Mouse (Mus musculus): Measurements from ENCODE around the gene Arpc5.
"Not testable (repeated sequence)": the region's sequence is repeated elsewhere in the genome, so short reads cannot be mapped to it uniquely, and the experiment has no call there.

The Arpc5 gene

DNA sequence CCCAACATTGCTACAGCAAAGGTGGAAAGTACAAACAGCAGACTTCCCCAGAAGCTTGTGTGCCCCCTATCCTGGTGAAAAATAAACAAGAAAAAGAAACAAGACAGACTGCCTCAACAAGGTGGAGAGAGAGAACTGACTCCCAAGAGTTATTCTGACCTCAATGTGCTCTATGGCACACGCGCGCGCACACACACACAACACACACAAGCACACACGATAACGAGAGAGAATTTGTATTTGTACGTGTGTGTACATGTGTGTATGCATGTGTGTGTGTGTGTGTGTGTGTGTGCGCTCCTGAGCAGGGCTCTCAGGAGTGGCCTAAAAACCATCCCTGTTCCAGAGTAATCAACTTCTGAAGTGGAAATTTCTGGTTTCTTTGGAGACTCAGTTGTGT, 18.3 kb downstream of the Arpc5 start:
- DNase-seq, result no peak

DNA sequence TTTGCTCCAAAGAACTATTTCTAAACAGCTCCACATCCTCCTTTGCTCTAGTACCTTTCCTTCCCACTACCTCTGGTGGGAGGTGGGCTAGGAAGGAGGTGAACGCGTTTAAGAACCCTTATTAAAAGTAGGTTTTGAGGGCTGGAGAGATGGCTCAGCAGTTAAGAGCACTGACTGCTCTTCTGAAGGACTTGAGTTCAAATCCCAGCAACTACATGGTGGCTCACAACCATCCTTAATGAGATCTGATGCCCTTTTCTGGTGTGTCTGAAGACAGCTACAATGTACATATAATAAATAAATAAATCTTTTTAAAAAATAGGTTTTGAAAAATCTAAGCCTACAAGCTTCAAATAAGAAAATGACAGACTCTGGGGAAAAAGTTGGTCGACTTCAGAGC, 19.1 kb downstream of the Arpc5 start:
- DNase-seq, result not testable (repeated sequence)

DNA sequence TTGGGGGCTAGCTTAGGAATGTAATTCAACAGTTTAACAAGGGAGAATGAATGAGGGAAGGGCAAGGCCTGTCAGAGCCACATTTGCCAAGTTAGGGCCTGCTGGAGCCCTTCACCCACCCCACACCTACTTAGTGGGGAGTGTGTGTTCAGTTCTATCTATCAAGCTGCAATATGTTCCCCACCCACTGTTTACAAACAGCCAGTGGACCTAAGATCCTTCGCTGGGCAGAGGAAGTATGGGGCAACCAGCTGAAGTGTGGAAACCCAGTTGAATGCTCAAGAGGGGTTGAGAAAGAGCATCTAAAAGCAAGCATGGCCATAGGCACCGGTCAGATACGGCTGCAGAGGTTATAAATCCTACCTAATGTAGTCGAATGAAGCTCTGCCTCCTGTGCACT, 20.6 kb downstream of the Arpc5 start:
- peak; percentile 45 for DNase-seq

DNA sequence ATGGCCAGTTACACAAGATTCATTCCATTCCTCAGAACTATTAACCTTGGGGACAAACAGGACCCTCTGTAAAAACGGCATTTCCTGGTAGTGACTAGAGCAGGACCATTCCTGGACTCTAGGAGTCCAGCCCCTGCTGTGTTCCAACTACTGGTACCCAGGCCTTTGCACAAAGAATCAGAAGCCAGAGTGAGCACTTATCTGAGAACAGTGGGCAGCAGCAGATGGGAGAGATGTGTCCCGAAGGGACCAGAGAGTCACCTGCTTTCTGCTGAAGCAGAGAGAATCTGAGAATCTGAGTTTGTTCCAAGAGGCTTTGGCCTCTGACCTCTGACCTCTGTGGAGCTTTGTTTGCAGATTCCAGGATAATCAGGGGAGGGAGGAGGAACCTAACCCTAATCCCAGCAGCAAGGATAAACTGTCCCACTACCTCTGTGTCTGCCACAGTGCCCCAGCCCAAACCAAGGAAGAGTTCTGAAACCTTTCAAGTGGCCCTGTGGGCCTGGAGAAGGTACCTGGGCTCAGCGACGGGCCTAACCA, 21.8 kb downstream of the Arpc5 start:
- DNase-seq, result no peak

DNA sequence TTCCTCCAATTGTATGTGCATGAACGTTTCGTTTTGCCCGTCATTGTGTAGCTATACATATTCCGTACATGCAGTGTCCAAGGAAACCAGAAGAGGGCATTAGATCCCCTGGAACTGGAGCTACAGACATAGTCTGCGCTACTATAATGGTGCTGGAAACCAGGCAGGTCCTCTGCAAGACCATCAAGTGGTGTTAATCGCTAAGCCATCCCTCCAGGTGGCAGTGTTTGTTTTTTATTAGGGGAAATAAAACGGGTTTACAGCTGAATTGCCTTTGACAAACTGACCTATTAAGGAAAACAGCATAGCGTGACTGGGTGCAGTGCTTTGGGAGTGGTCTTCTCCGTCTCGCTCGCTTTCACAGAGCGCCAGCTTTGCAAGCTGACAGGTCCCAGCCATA, 23.9 kb downstream of the Arpc5 start:
- DNase-seq, result peak; percentile 82

DNA sequence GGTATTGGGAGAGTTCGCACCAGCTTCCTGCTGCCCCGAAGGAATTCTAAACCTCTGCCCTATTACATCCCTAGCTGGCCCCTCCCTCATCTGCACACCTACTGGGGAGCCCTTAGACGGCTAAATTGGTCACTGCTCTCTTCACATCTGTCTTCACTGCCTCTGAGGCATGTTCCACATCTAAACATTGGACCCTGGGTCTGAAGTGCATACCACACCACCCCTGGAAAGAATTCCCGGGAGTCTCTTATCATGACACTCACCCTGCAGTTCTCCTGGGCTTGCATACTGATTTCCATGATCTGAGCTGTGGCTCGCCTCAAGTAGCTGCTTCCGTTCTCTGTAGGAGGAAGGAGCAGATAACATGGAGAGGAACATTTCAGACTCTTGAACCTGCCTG, 24.5 kb downstream of the Arpc5 start:
- DNase-seq, result peak; percentile 11

DNA sequence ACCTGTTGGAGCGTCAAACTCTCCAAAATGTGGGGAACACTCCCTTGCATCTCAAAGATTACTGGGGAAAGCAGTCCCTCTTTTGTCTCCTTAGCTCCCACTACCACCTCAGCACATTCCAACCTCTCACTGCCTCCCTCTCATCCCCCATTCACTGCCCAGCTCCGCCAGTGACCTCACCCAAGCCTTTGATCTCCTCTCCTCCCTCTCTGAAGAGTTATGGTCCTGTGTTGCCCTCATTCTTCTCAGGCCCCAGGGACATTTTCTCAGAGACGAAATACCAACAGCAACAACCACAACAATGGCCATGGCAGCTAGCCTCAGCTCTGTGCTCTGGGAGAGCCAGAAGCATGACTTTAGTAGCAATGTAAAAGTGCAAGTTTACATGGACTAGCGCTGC, 24.9 kb downstream of the Arpc5 start:
- DNase-seq, result no peak

DNA sequence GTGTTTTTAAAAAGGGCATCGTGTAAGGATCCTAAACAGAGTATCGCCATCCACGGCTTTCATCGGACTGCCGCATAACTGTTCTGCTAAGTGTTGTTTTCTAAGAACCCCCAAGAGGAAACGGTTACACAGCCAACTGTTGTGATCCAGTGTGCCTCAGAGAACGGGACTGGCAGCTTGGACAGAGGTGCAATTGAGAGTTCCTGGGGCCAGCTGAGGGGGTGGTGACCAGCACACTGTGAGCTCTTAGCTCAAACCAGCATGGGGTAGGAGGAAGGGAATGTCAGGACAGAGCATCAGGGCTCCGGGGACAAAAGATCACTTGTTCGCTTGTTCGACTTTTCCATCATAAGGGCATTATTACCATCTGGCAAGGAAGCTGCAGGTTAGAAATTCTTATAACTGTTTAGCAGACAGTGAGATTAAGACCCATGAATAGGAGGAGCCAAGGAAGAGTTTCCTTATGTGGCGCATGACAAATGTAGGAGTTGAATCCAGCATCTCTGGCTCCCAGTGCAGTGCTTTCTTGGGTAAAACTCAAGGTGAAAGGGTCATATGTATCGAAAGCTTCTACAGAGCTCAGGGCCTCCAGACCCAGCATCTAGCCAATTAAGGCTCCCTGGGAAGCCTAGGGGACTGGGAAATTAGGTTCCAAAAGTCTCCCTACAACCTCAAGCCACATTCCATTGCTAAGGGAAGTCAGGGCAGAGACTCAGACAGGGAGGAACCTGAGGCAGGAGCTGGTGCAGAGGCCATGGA, 26.6 kb downstream of the Arpc5 start:
- no peak for DNase-seq

DNA sequence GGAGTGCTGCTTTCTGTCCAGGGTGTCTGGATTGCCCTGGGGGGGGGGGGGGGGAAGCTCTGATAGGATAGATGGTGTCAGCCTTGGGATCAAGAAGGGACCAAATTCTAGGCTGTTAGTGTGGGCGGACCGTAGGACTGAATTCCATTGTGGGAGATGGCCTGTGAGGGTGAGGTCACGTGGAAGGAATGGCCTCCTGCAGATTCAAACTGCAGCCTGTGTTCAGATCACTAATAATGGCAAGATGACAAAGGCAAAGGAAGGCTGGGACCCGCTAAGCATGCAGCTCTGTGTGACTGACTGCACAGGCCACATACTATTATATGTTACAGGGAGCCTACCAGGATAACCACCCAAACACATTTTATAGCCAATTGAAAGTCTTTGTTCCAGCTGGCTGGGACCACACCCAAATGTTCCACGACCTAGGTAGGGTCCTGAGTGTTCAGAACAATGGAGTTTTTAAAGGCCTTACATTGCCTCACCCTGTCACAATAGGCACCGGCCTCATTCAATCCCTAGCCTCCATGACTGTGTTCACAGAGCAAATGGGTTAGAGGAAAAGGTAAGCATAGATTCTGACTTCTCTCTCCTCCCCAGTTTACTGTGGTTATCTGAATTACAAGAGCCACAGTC, 27.3 kb downstream of the Arpc5 start:
- DNase-seq, result no peak

DNA sequence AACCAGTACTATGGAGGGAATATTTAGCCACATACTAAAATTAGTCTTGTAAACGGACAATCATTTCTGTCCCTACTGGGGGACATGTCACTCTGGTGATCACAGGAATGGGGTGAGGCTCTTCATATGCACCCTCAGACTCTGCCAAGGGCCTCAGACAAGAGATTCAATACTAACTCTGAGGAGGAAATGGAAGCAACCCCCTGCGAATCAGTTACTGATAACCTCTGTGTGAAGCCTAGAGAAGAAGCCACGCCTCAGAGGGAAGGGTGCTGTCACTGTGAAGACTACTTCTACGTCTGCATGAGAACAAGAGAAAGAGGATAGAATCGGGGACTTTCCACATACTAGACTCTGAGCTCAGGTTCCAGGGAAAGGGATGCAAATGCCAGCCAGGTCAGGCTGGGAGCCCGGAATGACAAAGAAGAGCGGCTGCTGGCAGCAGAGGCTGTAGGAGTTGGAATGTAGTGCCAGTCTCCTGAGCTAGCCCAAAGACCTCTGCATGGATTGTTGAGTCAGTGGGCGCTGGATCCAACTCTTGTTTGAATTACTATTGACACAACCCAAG, 29.4 kb downstream of the Arpc5 start:
- DNase-seq, result no peak

DNA sequence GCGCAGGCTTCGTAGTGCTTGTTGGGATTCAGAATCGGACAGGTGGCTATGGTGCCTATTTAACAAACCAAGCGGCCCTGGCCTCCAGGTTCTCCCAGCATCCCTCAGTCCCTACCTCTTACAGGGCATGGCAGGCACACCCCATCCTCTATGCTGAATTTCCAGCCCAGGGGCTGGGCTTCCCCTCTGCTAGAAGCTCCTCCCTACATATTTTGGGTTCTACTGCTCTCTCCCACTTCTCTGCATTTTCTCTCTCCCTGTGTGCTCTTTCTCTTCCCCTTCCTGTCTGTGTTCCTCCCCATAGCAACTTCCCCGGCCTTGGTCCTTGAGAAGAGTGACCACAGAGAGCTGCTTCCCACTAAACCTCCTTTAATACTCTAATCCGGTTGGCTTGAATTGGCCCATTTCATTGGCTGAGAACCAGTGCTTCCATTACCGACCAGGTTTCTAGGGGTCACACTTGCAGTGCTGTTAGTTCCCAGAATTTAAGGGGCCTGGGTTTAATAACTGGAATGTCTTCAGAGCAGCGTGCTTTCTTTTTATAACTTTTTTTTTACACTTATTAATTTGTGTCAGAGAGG, 30.4 kb downstream of the Arpc5 start:
- peak; percentile 14 for DNase-seq

DNA sequence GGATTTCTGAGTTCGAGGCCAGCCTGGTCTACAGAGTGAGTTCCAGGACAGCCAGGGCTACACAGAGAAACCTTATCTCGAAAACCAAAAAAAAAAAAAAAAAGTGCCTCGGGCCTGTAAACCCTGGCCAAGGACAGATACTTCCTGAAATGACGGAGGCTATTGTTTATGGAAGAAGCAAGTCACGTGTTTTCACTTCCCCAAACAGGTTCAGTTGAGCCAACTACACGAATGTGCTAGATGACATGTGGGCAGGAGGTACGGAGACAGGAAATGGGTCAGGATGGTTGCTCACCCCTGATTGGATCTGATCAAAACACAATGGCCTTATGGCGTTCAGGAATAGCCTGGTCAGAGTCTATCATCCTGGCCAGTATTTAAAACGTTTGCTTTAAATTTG, 31.8 kb downstream of the Arpc5 start:
- DNase-seq, result peak; percentile 69

DNA sequence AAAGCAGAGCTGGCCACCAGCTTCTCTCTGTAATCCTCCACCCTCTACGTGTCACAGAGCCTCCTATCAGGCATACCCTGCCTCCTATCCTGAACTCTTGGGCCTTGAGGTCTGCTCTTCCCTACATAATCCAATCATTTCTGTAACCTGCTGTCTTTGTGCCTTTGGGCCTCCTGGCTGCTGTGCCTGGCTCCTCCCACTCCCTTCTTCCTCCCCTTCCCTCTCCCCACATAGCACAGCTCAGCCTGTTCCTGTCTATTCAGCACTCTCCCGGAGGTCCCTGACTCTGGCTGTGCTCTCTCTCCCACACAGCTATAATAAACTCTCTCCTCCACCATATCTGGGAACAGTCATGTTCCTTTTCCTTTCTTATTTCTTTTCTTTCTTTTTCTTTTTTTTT, 33.6 kb downstream of the Arpc5 start, which contains the start of gene Ncf2:
TSS of gene Ncf2 (plus strand) at position 298 of the 400 bp plus-strand sequence.
- DNase-seq, result no peak

DNA sequence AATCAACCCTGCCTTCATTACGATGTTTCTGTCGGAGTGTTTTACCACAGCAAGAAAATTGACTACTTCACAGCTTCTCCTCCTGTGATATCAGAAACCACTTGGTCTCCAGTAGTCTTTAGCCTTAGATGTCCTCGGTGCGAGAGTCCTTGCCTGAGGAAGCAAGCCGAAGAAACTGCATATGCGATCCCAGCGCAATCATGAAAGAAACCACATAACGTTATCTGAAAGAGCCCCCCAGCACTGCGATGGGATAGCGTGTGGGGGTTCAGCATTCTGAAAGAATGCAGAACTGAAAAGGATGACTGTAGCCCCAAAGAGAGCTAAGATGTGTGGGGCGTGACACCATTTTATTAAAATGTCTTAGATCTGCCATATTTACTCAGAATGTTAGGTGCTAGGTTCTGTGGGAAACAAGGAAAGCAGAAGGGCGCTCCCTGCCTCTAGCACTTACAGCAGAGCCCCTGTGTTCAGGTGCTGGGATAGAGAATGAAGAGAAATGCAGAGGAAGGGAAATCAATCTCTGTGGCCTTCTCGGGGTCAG, 34.4 kb downstream of the Arpc5 start:
- DNase-seq, result no peak

DNA sequence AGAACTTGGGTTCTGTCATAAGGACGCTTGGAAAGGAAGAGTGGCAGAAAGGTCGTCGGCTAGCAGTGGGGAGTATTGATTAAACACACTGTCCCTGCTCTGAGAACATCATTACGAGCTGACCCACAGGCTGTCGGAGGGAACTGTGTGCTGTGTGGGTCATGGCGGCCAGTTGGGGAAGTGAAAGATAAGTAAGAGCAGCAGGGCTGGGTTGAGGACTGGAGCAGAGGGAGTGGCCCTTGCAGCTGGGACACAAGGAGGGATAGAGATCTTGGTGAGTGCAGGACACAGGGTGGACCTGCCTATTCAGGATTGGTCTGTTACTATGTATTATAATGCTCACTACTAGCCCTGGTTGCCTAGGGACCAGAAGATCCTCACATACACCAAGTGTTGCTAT, 38.6 kb downstream of the Arpc5 start:
- DNase-seq, result no peak

DNA sequence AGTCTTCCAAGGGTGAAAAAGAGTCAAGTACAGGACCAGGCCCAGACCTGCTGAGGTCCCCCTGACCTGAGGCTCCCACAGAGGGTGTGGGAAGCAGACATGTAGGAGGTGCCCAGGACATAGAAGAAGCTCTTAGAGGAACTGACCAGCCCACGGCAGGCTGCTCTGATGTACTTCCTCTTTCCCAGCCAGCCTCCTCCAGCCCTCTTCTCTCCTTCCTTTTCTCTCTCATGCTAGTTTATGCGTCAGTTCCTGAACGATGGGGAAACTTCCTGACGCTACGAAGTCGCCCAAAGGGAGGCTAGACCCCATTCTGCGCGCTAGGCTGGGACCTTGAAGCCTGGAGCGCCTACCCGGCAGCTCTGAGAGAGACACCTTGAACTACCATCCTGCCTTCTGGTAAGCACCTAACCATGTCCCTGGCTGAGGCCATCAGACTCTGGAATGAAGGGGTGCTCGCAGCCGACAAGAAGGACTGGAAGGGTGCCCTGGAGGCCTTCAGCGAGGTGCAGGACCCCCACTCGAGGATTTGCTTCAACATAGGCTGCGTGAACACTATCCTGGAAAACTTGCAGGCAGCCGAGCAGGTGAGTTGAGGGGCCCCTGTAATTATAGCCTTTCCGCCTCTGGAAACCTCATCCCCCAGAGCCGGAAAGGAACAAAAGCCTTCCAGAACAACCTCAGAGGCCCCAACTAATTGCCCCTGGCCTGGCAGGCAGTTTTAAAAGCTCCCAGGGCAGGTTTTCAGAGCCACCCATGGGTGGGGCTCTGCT, 41.5 kb downstream of the Arpc5 start:
- DNase-seq, result peak; percentile 63

DNA sequence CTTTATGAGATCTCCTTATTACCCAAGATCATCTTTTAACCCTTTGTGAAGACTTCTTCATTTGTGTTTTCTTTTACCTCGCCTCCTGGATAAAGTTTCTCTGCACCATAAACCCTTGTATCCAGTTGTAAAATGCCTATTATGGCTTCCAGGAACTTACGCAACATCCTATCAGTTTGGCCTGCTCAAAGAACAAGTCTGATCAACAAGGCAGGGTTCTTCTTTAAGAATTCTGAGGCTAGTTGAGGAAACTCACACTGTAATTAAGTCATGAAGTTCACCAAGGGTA, 42.0 kb downstream of the Arpc5 start:
- DNase-seq, result no peak

DNA sequence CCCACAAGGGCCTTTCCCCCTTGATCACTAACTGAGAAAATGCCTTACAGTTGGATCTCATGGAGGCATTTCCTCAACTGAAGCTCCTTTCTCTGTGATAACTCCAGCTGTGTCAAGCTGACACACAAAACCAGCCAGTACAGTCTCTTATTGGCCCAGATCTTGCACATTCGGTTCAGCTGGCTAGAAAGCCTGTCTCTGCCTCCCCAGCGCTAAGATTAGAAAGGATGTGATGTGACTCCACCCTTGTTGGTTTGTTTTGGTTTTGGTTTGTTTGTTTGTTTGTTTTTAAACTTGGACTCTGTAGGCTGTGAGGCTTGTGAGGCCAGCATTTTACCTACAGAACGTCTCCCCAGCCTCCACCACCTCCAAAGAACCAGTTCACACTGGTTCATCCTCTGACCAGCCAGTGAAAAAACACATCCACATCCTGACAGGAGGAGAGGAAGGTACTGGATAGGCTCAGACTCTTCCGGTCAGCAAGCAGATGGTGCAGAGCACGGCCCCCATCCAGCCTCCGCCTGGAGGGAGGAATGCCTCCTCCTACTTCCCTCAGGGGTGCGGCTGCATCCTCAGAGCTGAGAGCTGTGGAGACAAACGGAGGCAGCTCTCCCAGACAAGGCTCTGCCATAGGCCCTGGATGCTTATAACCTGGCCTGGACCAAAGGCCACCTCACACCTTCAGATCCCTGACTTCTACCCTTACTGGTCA, 43.4 kb downstream of the Arpc5 start:
- DNase-seq, result no peak

DNA sequence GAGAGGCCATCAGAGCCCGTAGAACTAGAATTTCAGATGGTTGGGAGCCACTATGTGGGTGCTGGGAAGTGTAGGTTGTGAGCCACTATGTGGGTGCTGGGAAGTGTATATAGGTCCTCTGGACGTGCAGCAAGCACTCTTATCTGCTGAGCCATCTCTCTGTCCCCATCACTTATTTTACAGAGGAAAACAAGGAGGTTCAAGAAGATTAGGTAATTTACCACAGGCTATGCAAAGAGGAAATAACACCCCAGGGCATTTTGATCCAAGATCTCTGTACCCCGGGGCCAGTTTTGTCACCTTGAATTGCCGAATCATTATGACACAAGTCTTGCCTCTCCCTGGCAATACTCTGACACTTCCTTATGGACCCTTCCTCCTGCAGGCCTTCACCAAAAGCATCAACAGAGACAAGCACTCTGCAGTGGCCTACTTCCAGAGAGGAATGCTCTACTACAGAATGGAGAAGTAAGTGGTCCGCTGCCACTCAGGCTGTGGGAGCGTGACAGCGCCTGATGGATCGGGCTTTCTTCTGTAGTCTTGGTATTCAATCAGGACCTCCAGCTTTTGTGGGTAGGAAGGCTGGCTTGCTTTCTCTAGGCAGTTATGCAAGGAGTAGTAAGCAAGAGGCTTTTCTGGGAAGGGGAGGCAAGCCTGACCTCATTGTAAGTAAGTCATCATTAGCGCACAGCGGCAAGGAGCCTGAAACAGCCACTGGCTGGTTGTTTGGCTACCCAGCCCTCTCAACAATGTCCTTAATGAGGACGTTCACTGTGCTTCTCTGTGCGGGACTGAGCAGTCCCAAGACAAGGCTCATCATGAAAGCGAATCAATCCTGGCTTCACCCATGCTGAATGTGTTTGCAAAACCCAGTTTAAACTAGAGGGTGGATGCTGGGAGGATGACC, 44.4 kb downstream of the Arpc5 start:
- peak; percentile 50 for DNase-seq

DNA sequence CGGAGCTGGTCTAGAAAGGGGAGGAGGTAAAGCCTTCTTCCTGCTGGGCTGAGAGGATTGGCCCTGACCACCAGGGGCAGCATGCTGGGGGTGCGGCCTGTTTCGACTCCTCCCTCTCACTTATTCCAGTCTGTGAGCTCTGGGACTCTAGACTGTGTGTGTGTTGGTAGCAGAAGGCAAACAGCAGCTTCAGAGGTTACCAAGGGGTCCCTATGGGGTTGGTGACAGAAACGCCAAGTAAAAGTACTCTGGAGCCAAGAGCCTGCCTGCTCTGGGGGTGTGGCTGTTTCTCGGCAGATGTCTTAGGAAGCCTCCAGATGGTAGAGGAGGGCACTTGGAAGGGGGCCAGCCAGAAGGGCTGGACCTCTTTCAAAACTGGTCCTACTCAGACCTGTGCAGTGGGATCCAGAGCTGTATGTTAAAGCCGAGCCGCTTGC, 48.9 kb downstream of the Arpc5 start:
- DNase-seq, result peak; percentile 51

All from lung, postnatal 36 days (tissue).